Mouse (Mus musculus) naive thymus-derived CD4-positive, alpha-beta T cell, adult 2 months (primary cell): ENCODE results near the gene Sh3tc1.
A peak's percentile ranks its signal among the peaks of the same experiment; 100 is the strongest.

Experiments used
- DNase-seq: peaks from one replicate; pipeline ENCODE4 v3.0.0-alpha.2; 2011; ENCODE audit warnings: low read depth

The Sh3tc1 gene

DNA sequence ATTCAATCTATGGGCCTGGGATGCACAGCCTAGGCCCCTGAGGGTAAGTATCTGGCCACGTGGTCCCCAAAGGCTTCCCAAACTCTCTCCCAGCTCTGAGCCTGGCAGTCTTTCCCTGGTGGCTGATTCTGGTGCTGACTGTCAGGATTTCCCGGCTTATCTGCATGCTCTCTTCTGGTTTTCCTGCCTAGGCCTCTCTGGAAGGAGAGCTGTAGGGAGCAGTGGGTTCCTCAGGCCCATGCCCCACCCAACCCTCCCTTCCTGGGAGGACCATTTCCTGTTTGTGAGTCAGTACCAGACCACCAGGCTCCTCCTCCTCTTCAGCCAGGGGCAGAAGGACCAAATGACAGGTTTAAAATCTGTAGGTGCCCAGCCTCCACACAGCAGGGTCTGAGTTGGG lies 17.1 kb downstream of the Sh3tc1 start:
- no peak for DNase-seq

DNA sequence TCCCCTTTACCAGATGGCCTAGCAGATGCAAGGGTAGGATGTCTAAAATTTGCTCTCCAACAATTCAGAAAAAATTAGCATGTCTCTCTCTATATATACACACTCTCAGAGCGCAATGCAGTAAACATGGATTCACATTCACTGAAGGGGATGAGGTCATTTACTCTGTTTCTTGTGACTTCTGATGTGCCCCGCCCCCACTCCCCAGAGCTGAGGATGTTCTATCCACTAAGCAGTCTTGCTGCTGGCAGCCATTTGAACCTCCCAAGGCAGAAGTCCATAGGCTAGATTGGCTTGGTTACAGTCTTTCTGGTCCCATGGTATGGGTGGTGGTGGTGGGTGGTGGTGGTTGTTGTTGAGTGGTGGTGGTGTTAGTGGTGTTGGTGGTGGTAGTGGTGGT lies 17.9 kb downstream of the Sh3tc1 start:
- no peak for DNase-seq

DNA sequence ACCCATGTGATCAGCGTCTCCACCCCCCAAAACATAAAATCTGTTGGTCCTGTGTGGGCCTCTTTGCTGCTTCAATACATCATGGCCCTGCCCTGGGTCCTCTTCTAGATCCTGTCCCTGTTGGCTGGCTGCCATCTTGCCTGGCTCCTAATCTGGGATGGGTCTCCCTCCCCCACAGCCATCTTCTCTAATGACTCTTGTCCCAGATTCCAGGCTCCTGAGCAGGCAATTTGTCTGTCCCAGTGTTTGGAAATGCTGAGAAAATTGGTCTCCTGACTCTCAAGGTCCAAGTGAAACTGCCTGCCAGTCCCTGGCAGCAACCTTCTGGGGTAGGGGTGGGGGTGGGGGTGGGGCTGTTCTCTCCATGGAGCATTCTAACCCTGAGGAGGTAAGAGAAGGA lies 19.9 kb downstream of the Sh3tc1 start:
- no peak for DNase-seq

- DNase-seq: no peak
These were observed 20.4 kb downstream of the Sh3tc1 start for GRCm38 (mm10) chr5:35719343-35719742.

GRCm38 (mm10) chr5:35718817-35719216 lies 21.0 kb downstream of the Sh3tc1 start:
- DNase-seq: no peak

DNA sequence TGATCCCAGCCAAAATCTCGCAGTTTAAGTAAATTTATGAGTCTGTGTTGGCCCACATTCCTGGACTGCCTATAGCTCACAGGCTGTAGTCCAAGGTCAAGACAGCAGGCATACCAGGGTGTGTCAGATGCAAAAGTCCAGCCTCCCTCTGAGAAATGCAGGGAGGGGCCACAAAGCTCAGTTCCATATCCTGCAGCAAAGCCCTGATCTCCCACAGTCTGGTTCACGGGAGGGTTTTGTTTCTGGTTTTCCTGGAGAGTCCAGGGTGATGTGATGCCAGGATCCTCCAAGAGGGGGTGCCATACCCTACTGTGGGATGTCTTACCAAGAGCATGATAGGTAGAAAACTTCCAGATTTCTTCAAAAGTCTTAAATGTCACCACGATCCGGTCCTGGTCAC lies 21.8 kb downstream of the Sh3tc1 start:
- no peak for DNase-seq

DNA sequence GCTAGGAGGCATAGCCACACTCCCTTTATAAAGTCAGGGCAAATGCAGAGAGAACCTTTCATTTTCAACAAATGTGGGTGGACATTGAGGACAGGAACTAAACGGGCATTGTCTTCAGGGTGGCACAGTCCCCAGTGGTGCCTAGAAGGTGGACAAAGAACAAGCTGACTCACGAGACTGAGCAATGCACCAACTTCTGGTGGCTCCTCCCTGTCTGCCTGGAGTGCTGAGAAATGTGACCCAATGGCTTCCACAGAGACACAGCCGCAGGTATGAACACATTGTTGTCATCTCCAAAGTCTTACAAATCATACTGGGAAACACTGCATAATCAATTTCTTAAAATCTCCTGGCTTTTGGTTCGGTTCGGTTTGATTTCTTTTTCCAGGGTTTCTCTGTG lies 22.3 kb downstream of the Sh3tc1 start:
- DNase-seq: no peak

- DNase-seq: peak; percentile 30
These were observed 26.0 kb downstream of the Sh3tc1 start for GRCm38 (mm10) chr5:35713649-35714354.

GRCm38 (mm10) chr5:35712517-35712916 lies 27.3 kb downstream of the Sh3tc1 start:
- DNase-seq: no peak

GRCm38 (mm10) chr5:35710931-35711330 lies 28.9 kb downstream of the Sh3tc1 start:
- no peak for DNase-seq

- no peak for DNase-seq
These were observed 29.3 kb downstream of the Sh3tc1 start for GRCm38 (mm10) chr5:35710481-35710880.

DNA sequence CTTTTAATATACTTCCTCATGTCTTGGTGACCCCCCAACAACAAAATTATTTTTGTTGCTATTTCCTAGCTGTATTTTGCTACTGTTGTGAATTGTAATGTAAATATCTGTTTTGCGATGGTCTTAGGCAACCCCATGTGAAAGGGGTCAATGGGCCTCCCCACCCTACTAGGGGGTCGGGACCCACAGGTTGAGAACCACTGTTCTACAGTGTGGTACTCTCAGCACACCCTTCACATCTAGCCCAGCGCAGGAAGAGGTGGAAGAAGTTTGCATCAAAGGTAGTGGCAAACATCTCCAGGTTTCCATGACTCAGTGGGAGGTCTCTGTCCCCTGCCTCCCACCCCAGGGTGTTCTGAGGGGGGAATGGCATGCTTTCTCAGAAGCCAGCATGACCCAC lies 34.4 kb downstream of the Sh3tc1 start:
- DNase-seq: no peak

DNA sequence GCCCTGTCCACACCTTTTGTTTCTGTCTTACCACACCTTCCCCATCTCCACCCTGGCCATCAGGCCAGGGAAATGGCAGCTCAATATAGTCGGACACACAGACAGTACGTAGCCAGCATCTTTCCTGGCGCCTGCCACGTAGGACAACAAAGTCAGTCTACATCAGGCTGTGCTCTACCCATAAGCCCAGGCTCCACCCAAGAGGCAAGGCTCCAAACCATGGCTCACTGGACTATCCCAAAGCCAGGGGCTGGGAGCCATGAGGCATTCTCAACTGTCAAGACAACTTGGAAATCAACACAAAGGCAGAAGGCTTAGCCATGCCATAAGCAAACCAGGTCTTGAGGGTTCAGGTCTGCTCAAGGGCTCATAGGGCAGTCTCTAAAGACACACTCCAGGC lies 36.0 kb downstream of the Sh3tc1 start:
- no peak for DNase-seq

GRCm38 (mm10) chr5:35703183-35703582 lies 36.6 kb downstream of the Sh3tc1 start:
- no peak for DNase-seq

DNA sequence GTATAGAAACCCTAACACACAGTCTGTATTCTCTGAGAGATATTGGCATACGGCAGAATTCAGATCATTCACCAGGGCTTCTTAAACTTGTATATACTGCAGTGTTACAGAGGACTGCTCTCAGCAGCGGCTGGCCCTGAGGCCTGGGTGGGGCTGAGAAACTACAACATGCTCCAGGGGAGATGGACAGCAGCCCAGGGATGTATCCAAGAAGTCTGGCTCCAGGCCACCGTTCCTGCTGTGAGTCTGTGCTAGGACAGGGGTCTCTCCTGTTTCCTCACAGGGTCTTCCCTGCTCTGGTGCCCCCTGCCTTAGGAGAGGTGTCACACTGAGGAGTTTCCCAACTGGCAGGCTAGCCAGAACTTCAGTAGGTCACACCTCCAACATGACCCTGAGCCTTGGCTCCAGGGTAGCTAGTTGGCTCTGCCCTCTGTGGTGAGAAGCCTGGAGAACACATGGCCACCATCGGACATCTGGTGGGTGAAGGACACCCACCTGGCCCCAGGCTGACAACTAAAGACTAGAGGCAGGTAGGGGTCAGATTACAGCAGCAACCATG lies 37.1 kb downstream of the Sh3tc1 start:
- DNase-seq: no peak

DNA sequence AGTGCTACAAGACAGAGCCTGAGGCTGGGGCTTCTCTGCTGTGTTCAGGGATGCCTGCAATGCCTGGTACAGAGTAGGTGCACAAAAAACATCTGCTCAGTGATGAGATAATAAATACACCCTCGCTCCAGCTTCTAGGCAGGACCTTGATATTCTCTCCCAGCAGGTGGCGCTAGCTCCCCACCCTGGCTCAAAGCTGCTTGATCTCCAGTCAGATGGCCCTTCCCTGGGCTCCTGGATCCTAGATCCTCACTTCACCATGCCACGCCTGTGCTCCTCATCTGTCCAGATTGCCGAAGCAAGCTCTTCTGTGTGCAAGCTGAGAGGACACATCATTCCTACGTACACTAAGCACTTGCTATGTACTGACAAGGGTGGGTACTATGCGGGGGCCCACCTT lies 38.7 kb downstream of the Sh3tc1 start:
- peak; percentile 51 for DNase-seq

- no peak for DNase-seq
These were observed 44.0 kb downstream of the Sh3tc1 start for GRCm38 (mm10) chr5:35695815-35696214.

GRCm38 (mm10) chr5:35693638-35694037 lies 46.1 kb downstream of the Sh3tc1 start:
- DNase-seq: no peak

DNA sequence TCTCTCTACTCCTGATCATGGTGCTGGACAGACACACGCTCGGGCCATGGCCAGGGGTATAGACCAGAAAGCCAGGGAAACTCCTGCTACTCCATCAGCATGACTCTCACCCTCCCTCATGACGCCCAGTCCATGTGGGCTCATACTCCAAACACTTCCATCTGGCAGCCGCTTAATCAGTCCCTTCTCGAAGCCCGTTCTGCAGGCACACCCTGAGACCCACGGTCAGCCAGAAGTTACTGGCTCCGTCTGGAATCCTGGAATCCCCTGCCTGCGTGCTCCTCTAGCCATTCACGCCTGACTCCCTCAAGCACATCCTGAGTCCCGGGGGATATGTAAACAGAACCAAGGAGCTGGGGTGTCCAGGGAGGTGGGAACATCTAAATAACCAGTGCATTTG lies 48.5 kb downstream of the Sh3tc1 start:
- DNase-seq: no peak

- no peak for DNase-seq
These were observed 49.2 kb downstream of the Sh3tc1 start for GRCm38 (mm10) chr5:35690485-35691165.

DNA sequence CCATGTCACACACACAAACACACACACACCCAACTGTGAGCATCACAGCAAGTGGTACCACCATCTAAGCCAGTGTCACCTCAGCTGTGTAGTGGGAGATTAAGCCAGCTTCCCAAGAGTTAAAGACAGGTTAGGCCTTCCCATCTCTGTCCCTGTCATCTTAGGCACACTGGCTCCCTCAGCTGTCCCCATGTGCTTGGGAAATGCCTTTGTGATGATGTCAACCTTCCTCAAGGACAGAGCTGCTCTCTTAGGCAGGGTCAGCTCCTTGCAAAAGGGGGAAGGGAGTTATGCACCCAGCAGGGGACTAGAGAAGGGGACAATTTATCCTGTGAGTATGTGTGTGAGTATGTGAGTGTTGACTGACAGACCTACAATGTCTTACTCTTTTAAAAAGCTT lies 50.4 kb downstream of the Sh3tc1 start:
- DNase-seq: no peak

DNA sequence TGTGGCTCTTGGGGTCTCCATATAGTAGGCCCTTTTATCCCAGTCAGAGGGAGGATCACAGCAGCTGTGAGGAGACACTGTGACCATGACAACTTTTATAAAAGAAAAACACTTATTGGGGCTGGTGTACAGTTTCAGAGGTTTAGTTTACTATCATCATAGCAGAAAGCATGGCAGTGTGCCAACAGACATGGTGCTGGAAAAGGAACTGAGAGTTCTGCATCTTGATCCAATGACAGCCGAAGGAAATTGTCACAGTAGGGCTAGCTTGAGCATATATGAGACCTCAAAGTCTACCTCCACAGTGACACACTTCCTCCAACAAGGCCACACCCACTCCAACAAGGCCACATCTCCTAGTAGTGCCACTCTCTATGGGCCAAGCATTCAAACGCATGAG lies 50.9 kb downstream of the Sh3tc1 start:
- DNase-seq: no peak

GRCm38 (mm10) chr5:35687098-35687497 lies 52.7 kb downstream of the Sh3tc1 start:
- DNase-seq: no peak

- DNase-seq: no peak
These were observed 53.5 kb downstream of the Sh3tc1 start for GRCm38 (mm10) chr5:35686336-35686735.
